Mouse (Mus musculus) ES-Bruce4 (cell line): Measurements from ENCODE around the gene Lrp6.

Experiments used
- CTCF ChIP-seq: IDR thresholded peaks from one replicate; pipeline ENCODE4 v1.8.1; 2011; ENCODE audit warnings: low read depth, low read length
- EP300 ChIP-seq: IDR thresholded peaks from 2 replicates; pipeline ENCODE4 v1.6.1; 2011; ENCODE audit warnings: low read depth, low read length; ENCODE audit not compliant: insufficient read depth
- POLR2A ChIP-seq: IDR thresholded peaks from one replicate; pipeline ENCODE4 v1.8.1; 2011; ENCODE audit warnings: low read length; ENCODE audit not compliant: insufficient read depth

DNA sequence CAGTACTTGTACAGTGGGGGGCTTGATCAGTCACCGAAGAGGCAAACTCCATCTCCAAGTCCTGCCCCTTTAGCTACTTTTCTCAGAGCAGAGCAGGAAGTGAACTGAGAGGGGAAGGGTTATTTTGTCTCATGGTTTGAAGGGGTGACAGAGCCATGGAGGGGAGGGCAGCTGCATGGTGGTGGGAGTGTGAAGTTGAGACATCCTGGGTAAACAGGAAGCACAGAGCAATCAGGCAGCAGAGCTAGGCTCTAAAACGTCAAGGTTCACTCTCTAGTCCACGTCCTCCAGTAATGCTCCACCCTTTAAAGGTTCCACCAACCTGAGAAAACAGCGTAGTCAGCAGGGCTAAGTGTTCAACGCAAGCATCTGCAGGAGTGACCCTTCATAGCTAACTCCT is 129.8 kb downstream of the Lrp6 start:
- TF ChIP-seq POLR2A: no peak
- no peak for TF ChIP-seq EP300
- TF ChIP-seq CTCF: no peak
